Mouse (Mus musculus): ENCODE data around the gene H2-Aa.

- TF ChIP-seq TAL1 (IDR thresholded peaks at IDR 0.05; ENCODE audit: low read length) (no peak), GATA1 (IDR thresholded peaks at IDR 0.05; ENCODE audit: low read length) (no peak)
Measured at GRCm38 (mm10) chr17:34281836-34282235, 5.8 kb downstream of the H2-Aa start.

All from erythroblast, embryonic 14.5 days (primary cell).